Mouse (Mus musculus): ENCODE data around the gene Bora. TPM values are rescaled to one million over a fixed set of nuclear protein-coding genes. Genes with fewer than 3 reads are reported as not detected.

Bora gene
- polyA plus RNA-seq, 1 experiment from 2014 or later = 21.2 TPM

- no peak; the same call in 1 of the 2 replicates for ATAC-seq
- Histone ChIP-seq H3K4me2 (ENCODE audit: low read length) (peak overlapping the region; percentile 75), H3K27ac (ENCODE audit: low read length) (no peak overlapping the region), H3K4me1 (replicated peaks; ENCODE audit: control insufficient read depth, insufficient read depth, low read length) (peaks cover 19% of the 10 kb centered on the region), H3K9me3 (ENCODE audit: control insufficient read depth, low read length) (no peaks in the 10 kb centered on the region), H3K4me3 (replicated peaks; ENCODE audit: low read length) (peak overlapping the region; percentile 98), H3K27me3 (replicated peaks; ENCODE audit: control insufficient read depth, insufficient read depth, low read length) (no peaks in the 10 kb centered on the region), H3K36me3 (ENCODE audit: control insufficient read depth, insufficient read depth) (no peaks in the 10 kb centered on the region), H3K9ac (replicated peaks; ENCODE audit: low read depth, low read length) (peak overlapping the region; percentile 98)
- WGBS = under 1% methylated on average over 15 of the region's 15 CpGs
Observed at GRCm38 (mm10) chr14:99046782-99047181, 760 bp downstream of the Bora start.

GRCm38 (mm10) chr14:99058959-99059586, 13.1 kb downstream of the Bora start:
- no peak overlapping the region for H3K4me3 ChIP-seq (replicated peaks; ENCODE audit: low read length)
- H3K4me1 ChIP-seq (replicated peaks; ENCODE audit: control insufficient read depth, insufficient read depth, low read length) = no peaks in the 10 kb centered on the region
- H3K27me3 ChIP-seq (replicated peaks; ENCODE audit: control insufficient read depth, insufficient read depth, low read length) = no peaks in the 10 kb centered on the region
- H3K36me3 ChIP-seq (ENCODE audit: control insufficient read depth, insufficient read depth) = no peaks in the 10 kb centered on the region
- ATAC-seq = peak; percentile 47; the same call in 1 of the 2 replicates
- H3K9ac ChIP-seq (replicated peaks; ENCODE audit: low read depth, low read length) = no peak overlapping the region
- no peak overlapping the region for H3K4me2 ChIP-seq (ENCODE audit: low read length)
- no peak overlapping the region for H3K27ac ChIP-seq (ENCODE audit: low read length)
- 74% methylated on average over 7 of the region's 7 CpGs for WGBS
- no peaks in the 10 kb centered on the region for H3K9me3 ChIP-seq (ENCODE audit: control insufficient read depth, low read length)

- Histone ChIP-seq H3K36me3 (ENCODE audit: control insufficient read depth, insufficient read depth) (no peaks in the 10 kb centered on the region), H3K27ac (ENCODE audit: low read length) (peak overlapping the region; percentile 28), H3K9ac (replicated peaks; ENCODE audit: low read depth, low read length) (0 out of 2 replicates have a peak overlapping the region, but pooled peaks have one; percentile 13), H3K27me3 (replicated peaks; ENCODE audit: control insufficient read depth, insufficient read depth, low read length) (no peaks in the 10 kb centered on the region), H3K4me2 (ENCODE audit: low read length) (peak overlapping the region; percentile 30; the same call in 1 of the 2 replicates), H3K4me1 (replicated peaks; ENCODE audit: control insufficient read depth, insufficient read depth, low read length) (no peaks in the 10 kb centered on the region), H3K9me3 (ENCODE audit: control insufficient read depth, low read length) (no peaks in the 10 kb centered on the region), H3K4me3 (replicated peaks; ENCODE audit: low read length) (peak overlapping the region; percentile 25)
- 66% methylated on average over 12 of the region's 12 CpGs for WGBS
- peak; percentile 80 for ATAC-seq
Observed at GRCm38 (mm10) chr14:99060616-99061015, 14.6 kb downstream of the Bora start.

- 99% methylated on average over 2 of the region's 2 CpGs for WGBS
- Histone ChIP-seq H3K27me3 (replicated peaks; ENCODE audit: control insufficient read depth, insufficient read depth, low read length) (no peaks in the 10 kb centered on the region), H3K9ac (replicated peaks; ENCODE audit: low read depth, low read length) (no peak overlapping the region), H3K4me3 (replicated peaks; ENCODE audit: low read length) (no peak overlapping the region), H3K9me3 (ENCODE audit: control insufficient read depth, low read length) (no peaks in the 10 kb centered on the region), H3K36me3 (ENCODE audit: control insufficient read depth, insufficient read depth) (no peaks in the 10 kb centered on the region), H3K4me2 (ENCODE audit: low read length) (no peak overlapping the region), H3K4me1 (replicated peaks; ENCODE audit: control insufficient read depth, insufficient read depth, low read length) (no peaks in the 10 kb centered on the region), H3K27ac (ENCODE audit: low read length) (no peak overlapping the region)
- ATAC-seq = no peak
Observed at GRCm38 (mm10) chr14:99063091-99063490, 17.1 kb downstream of the Bora start.

- H3K9ac ChIP-seq (replicated peaks; ENCODE audit: low read depth, low read length) = no peak overlapping the region
- H3K27me3 ChIP-seq (replicated peaks; ENCODE audit: control insufficient read depth, insufficient read depth, low read length) = no peaks in the 10 kb centered on the region
- peaks cover 7% of the 10 kb centered on the region for H3K36me3 ChIP-seq (ENCODE audit: control insufficient read depth, insufficient read depth)
- no peaks in the 10 kb centered on the region for H3K9me3 ChIP-seq (ENCODE audit: control insufficient read depth, low read length)
- no peak overlapping the region for H3K4me2 ChIP-seq (ENCODE audit: low read length)
- H3K27ac ChIP-seq (ENCODE audit: low read length) = no peak overlapping the region
- H3K4me3 ChIP-seq (replicated peaks; ENCODE audit: low read length) = no peak overlapping the region
- 84% methylated on average over 4 of the region's 4 CpGs for WGBS
- no peak for ATAC-seq
- H3K4me1 ChIP-seq (replicated peaks; ENCODE audit: control insufficient read depth, insufficient read depth, low read length) = no peaks in the 10 kb centered on the region
Observed at GRCm38 (mm10) chr14:99071146-99071545, 25.1 kb downstream of the Bora start.

- 94% methylated on average over 7 of the region's 7 CpGs for WGBS
- ATAC-seq = no peak
Observed at GRCm38 (mm10) chr14:99088947-99089346, 42.9 kb downstream of the Bora start.

GRCm38 (mm10) chr14:99099267-99099966, 53.4 kb downstream of the Bora start, which contains the start of the genes Pibf1 and Dis3:
TSS of gene Pibf1 (plus strand) at chr14:99099424.
TSS of gene Dis3 (minus strand) at chr14:99099770.
- under 1% methylated on average over 73 of the region's 73 CpGs for WGBS
- H3K9me3 ChIP-seq (ENCODE audit: control insufficient read depth, low read length) = no peaks in the 10 kb centered on the region

More at GRCm38 (mm10) chr14:99088947-99089346, 42.9 kb downstream of the Bora start:
- Histone ChIP-seq H3K9me3 (ENCODE audit: control insufficient read depth, low read length) (no peaks in the 10 kb centered on the region), H3K36me3 (ENCODE audit: control insufficient read depth, insufficient read depth) (peaks cover 35% of the 10 kb centered on the region), H3K4me3 (replicated peaks; ENCODE audit: low read length) (no peak overlapping the region), H3K27me3 (replicated peaks; ENCODE audit: control insufficient read depth, insufficient read depth, low read length) (no peaks in the 10 kb centered on the region), H3K27ac (ENCODE audit: low read length) (no peak overlapping the region), H3K4me2 (ENCODE audit: low read length) (no peak overlapping the region), H3K9ac (replicated peaks; ENCODE audit: low read depth, low read length) (no peak overlapping the region), H3K4me1 (replicated peaks; ENCODE audit: control insufficient read depth, insufficient read depth, low read length) (no peaks in the 10 kb centered on the region)

GRCm38 (mm10) chr14:99099967-99100587, 54.1 kb downstream of the Bora start:
- H3K4me1 ChIP-seq (replicated peaks; ENCODE audit: control insufficient read depth, insufficient read depth, low read length) = peaks cover 12% of the 10 kb centered on the region
- WGBS = 5% methylated on average over 20 of the region's 20 CpGs
- H3K9ac ChIP-seq (replicated peaks; ENCODE audit: low read depth, low read length) = peak overlapping the region; percentile 60
- peak overlapping the region; percentile 90 for H3K4me3 ChIP-seq (replicated peaks; ENCODE audit: low read length)
- H3K4me2 ChIP-seq (ENCODE audit: low read length) = peak overlapping the region; percentile 62
- H3K9me3 ChIP-seq (ENCODE audit: control insufficient read depth, low read length) = no peaks in the 10 kb centered on the region
- no peak overlapping the region for H3K27ac ChIP-seq (ENCODE audit: low read length)
- ATAC-seq = no peak
- no peaks in the 10 kb centered on the region for H3K27me3 ChIP-seq (replicated peaks; ENCODE audit: control insufficient read depth, insufficient read depth, low read length)
- peaks cover 11% of the 10 kb centered on the region; the same call in 1 of the 2 replicates for H3K36me3 ChIP-seq (ENCODE audit: control insufficient read depth, insufficient read depth)

More at GRCm38 (mm10) chr14:99099267-99099966, 53.4 kb downstream of the Bora start, which contains the start of the genes Pibf1 and Dis3:
- H3K4me3 ChIP-seq (replicated peaks; ENCODE audit: low read length) = peak within 1 kb of the TSS; percentile 90
- peaks cover 12% of the 10 kb centered on the region for H3K4me1 ChIP-seq (replicated peaks; ENCODE audit: control insufficient read depth, insufficient read depth, low read length)
- H3K9ac ChIP-seq (replicated peaks; ENCODE audit: low read depth, low read length) = peak within 1 kb of the TSS; percentile 98
- H3K27me3 ChIP-seq (replicated peaks; ENCODE audit: control insufficient read depth, insufficient read depth, low read length) = no peaks in the 10 kb centered on the region
- peaks cover 11% of the 10 kb centered on the region; the same call in 1 of the 2 replicates for H3K36me3 ChIP-seq (ENCODE audit: control insufficient read depth, insufficient read depth)
- H3K27ac ChIP-seq (ENCODE audit: low read length) = peak within 1 kb of the TSS; percentile 81
- peak within 1 kb of the TSS; percentile 79 for H3K4me2 ChIP-seq (ENCODE audit: low read length)
- peak; percentile 100 for ATAC-seq

- no peak overlapping the region for H3K4me2 ChIP-seq (ENCODE audit: low read length)
- no peak overlapping the region for H3K4me3 ChIP-seq (replicated peaks; ENCODE audit: low read length)
- ATAC-seq = no peak
- H3K27me3 ChIP-seq (replicated peaks; ENCODE audit: control insufficient read depth, insufficient read depth, low read length) = no peaks in the 10 kb centered on the region
- H3K36me3 ChIP-seq (ENCODE audit: control insufficient read depth, insufficient read depth) = peaks cover 7% of the 10 kb centered on the region; the same call in 1 of the 2 replicates
- WGBS = 93% methylated on average over 4 of the region's 4 CpGs
- H3K4me1 ChIP-seq (replicated peaks; ENCODE audit: control insufficient read depth, insufficient read depth, low read length) = peaks cover 12% of the 10 kb centered on the region
- H3K27ac ChIP-seq (ENCODE audit: low read length) = no peak overlapping the region
- H3K9ac ChIP-seq (replicated peaks; ENCODE audit: low read depth, low read length) = no peak overlapping the region
- no peaks in the 10 kb centered on the region for H3K9me3 ChIP-seq (ENCODE audit: control insufficient read depth, low read length)
Observed at GRCm38 (mm10) chr14:99103050-99103449, 57.0 kb downstream of the Bora start.

Measured in forebrain, embryonic 16.5 days (tissue).